Mouse (Mus musculus): Measurements from ENCODE around the gene Brat1. TPM values are rescaled to one million over a fixed set of nuclear protein-coding genes. Genes with fewer than 3 reads are reported as not detected.

Gene Brat1
- polyA plus RNA-seq, 1 experiment from 2014 or later, result 8.5 TPM

GRCm38 (mm10) chr5:140753223-140753622, 48.4 kb downstream of the Brat1 start:
- DNase-seq (ENCODE audit: low spot score) (no peak), ATAC-seq (ENCODE audit: low FRiP score, low TSS enrichment) (no peak)
- H3K4me1 ChIP-seq (replicated peaks; ENCODE audit: control insufficient read depth, insufficient read depth), result peaks cover 6% of the 10 kb centered on the region
- H3K27me3 ChIP-seq (ENCODE audit: control insufficient read depth, insufficient read depth, low read length), result no peaks in the 10 kb centered on the region
- H3K27ac ChIP-seq (replicated peaks), result no peak overlapping the region
- WGBS, result 67% methylated on average over 5 of the region's 5 CpGs
- H3K36me3 ChIP-seq (ENCODE audit: control insufficient read depth, insufficient read depth, low read length), result no peaks in the 10 kb centered on the region
- no peak overlapping the region for H3K4me2 ChIP-seq (replicated peaks; ENCODE audit: low read depth)
- no peak for TF ChIP-seq CTCF (IDR thresholded peaks at IDR 0.05; ENCODE audit: low read depth)
- TF ChIP-seq EP300 (optimal IDR thresholded peaks at IDR 0.05), result no peak
- H3K9me3 ChIP-seq (ENCODE audit: control insufficient read depth, low read length), result no peaks in the 10 kb centered on the region
- no peak overlapping the region for H3K9ac ChIP-seq (ENCODE audit: low read length)
- H3K4me3 ChIP-seq (ENCODE audit: low read depth, low read length), result no peak overlapping the region

- TF ChIP-seq CTCF (IDR thresholded peaks at IDR 0.05; ENCODE audit: low read depth), result no peak
- no peak for TF ChIP-seq EP300 (optimal IDR thresholded peaks at IDR 0.05)
- peaks cover 21% of the 10 kb centered on the region for H3K36me3 ChIP-seq (ENCODE audit: control insufficient read depth, insufficient read depth, low read length)
- H3K9me3 ChIP-seq (ENCODE audit: control insufficient read depth, low read length), result no peaks in the 10 kb centered on the region
- no peak overlapping the region for H3K4me3 ChIP-seq (ENCODE audit: low read depth, low read length)
- no peak overlapping the region for H3K9ac ChIP-seq (ENCODE audit: low read length)
- H3K27ac ChIP-seq (replicated peaks), result no peak overlapping the region
- WGBS, result 84% methylated on average over 8 of the region's 8 CpGs
- H3K4me1 ChIP-seq (replicated peaks; ENCODE audit: control insufficient read depth, insufficient read depth), result no peaks in the 10 kb centered on the region; the same call in 1 of the 2 replicates
- no peak for ATAC-seq (ENCODE audit: low FRiP score, low TSS enrichment)
- no peak overlapping the region for H3K4me2 ChIP-seq (replicated peaks; ENCODE audit: low read depth)
- H3K27me3 ChIP-seq (ENCODE audit: control insufficient read depth, insufficient read depth, low read length), result no peaks in the 10 kb centered on the region
- no peak for DNase-seq (ENCODE audit: low spot score)
Observed at GRCm38 (mm10) chr5:140758864-140759263, 54.1 kb downstream of the Brat1 start.

GRCm38 (mm10) chr5:140762540-140762939, 57.7 kb downstream of the Brat1 start:
- TF ChIP-seq EP300 (optimal IDR thresholded peaks at IDR 0.05), result no peak
- TF ChIP-seq CTCF (IDR thresholded peaks at IDR 0.05; ENCODE audit: low read depth), result no peak
- no peak overlapping the region for H3K27ac ChIP-seq (replicated peaks)
- H3K9ac ChIP-seq (ENCODE audit: low read length), result no peak overlapping the region
- peaks cover 21% of the 10 kb centered on the region for H3K36me3 ChIP-seq (ENCODE audit: control insufficient read depth, insufficient read depth, low read length)
- no peaks in the 10 kb centered on the region; the same call in 1 of the 2 replicates for H3K4me1 ChIP-seq (replicated peaks; ENCODE audit: control insufficient read depth, insufficient read depth)
- DNase-seq (ENCODE audit: low spot score) (no peak), ATAC-seq (ENCODE audit: low FRiP score, low TSS enrichment) (no peak)
- WGBS, result 76% methylated on average over 4 of the region's 4 CpGs
- H3K9me3 ChIP-seq (ENCODE audit: control insufficient read depth, low read length), result no peaks in the 10 kb centered on the region
- no peak overlapping the region for H3K4me3 ChIP-seq (ENCODE audit: low read depth, low read length)
- H3K27me3 ChIP-seq (ENCODE audit: control insufficient read depth, insufficient read depth, low read length), result no peaks in the 10 kb centered on the region
- no peak overlapping the region for H3K4me2 ChIP-seq (replicated peaks; ENCODE audit: low read depth)

GRCm38 (mm10) chr5:140764921-140765613, 60.3 kb downstream of the Brat1 start:
- Histone ChIP-seq H3K4me3 (ENCODE audit: low read depth, low read length) (no peak overlapping the region), H3K4me2 (replicated peaks; ENCODE audit: low read depth) (no peak overlapping the region), H3K27me3 (ENCODE audit: control insufficient read depth, insufficient read depth, low read length) (no peaks in the 10 kb centered on the region), H3K9me3 (ENCODE audit: control insufficient read depth, low read length) (no peaks in the 10 kb centered on the region), H3K27ac (replicated peaks) (peak overlapping the region; percentile 61), H3K4me1 (replicated peaks; ENCODE audit: control insufficient read depth, insufficient read depth) (peaks cover 10% of the 10 kb centered on the region), H3K9ac (ENCODE audit: low read length) (peak overlapping the region; percentile 18; the same call in 1 of the 2 replicates), H3K36me3 (ENCODE audit: control insufficient read depth, insufficient read depth, low read length) (peaks cover 9% of the 10 kb centered on the region)
- ATAC-seq (ENCODE audit: low FRiP score, low TSS enrichment) (no peak), DNase-seq (ENCODE audit: low spot score) (no peak)
- no peak for TF ChIP-seq CTCF (IDR thresholded peaks at IDR 0.05; ENCODE audit: low read depth)
- TF ChIP-seq EP300 (optimal IDR thresholded peaks at IDR 0.05), result no peak
- 64% methylated on average over 6 of the region's 6 CpGs for WGBS

GRCm38 (mm10) chr5:140766566-140766965, 61.8 kb downstream of the Brat1 start:
- no peak for TF ChIP-seq EP300 (optimal IDR thresholded peaks at IDR 0.05)
- no peak for TF ChIP-seq CTCF (IDR thresholded peaks at IDR 0.05; ENCODE audit: low read depth)
- WGBS, result 64% methylated on average over 4 of the region's 4 CpGs

GRCm38 (mm10) chr5:140767704-140768141, 62.9 kb downstream of the Brat1 start:
- Histone ChIP-seq H3K9me3 (ENCODE audit: control insufficient read depth, low read length) (no peaks in the 10 kb centered on the region), H3K27me3 (ENCODE audit: control insufficient read depth, insufficient read depth, low read length) (no peaks in the 10 kb centered on the region), H3K36me3 (ENCODE audit: control insufficient read depth, insufficient read depth, low read length) (no peaks in the 10 kb centered on the region), H3K9ac (ENCODE audit: low read length) (peak overlapping the region; percentile 32; the same call in 1 of the 2 replicates), H3K4me3 (ENCODE audit: low read depth, low read length) (no peak overlapping the region), H3K4me2 (replicated peaks; ENCODE audit: low read depth) (no peak overlapping the region), H3K4me1 (replicated peaks; ENCODE audit: control insufficient read depth, insufficient read depth) (peaks cover 15% of the 10 kb centered on the region), H3K27ac (replicated peaks) (peak overlapping the region; percentile 91)
- 21% methylated on average over 9 of the region's 9 CpGs for WGBS
- DNase-seq (ENCODE audit: low spot score) (peak; percentile 56), ATAC-seq (ENCODE audit: low FRiP score, low TSS enrichment) (peak; percentile 53; the same call in 1 of the 2 replicates)
- TF ChIP-seq CTCF (IDR thresholded peaks at IDR 0.05; ENCODE audit: low read depth) (no peak), EP300 (optimal IDR thresholded peaks at IDR 0.05) (no peak)

More at GRCm38 (mm10) chr5:140766566-140766965, 61.8 kb downstream of the Brat1 start:
- Histone ChIP-seq H3K4me1 (replicated peaks; ENCODE audit: control insufficient read depth, insufficient read depth) (peaks cover 12% of the 10 kb centered on the region), H3K36me3 (ENCODE audit: control insufficient read depth, insufficient read depth, low read length) (no peaks in the 10 kb centered on the region), H3K9me3 (ENCODE audit: control insufficient read depth, low read length) (no peaks in the 10 kb centered on the region), H3K4me3 (ENCODE audit: low read depth, low read length) (no peak overlapping the region), H3K27ac (replicated peaks) (no peak overlapping the region), H3K4me2 (replicated peaks; ENCODE audit: low read depth) (no peak overlapping the region), H3K27me3 (ENCODE audit: control insufficient read depth, insufficient read depth, low read length) (no peaks in the 10 kb centered on the region), H3K9ac (ENCODE audit: low read length) (no peak overlapping the region)
- no peak for ATAC-seq (ENCODE audit: low FRiP score, low TSS enrichment)
- no peak for DNase-seq (ENCODE audit: low spot score)
